Mouse (Mus musculus) testis, adult 2 months (tissue): ENCODE results near the gene Gm17622.

ENCODE experiments used
- CTCF ChIP-seq: fragments of 200-500 bp; IDR thresholded peaks from 2 replicates; pipeline ENCODE4 v1.5.1; 2012; ENCODE audit warnings: low read depth, mild to moderate bottlenecking, inconsistent platforms, low read length, moderate library complexity; ENCODE audit not compliant: control insufficient read depth, insufficient read depth, insufficient replicate concordance
- POLR2A ChIP-seq: fragments of 200-500 bp; IDR thresholded peaks from 2 replicates; pipeline ENCODE4 v1.6.1; 2012; ENCODE audit warnings: low read depth, mild to moderate bottlenecking, inconsistent platforms, low read length, moderate library complexity; ENCODE audit not compliant: control insufficient read depth

- no peak for TF ChIP-seq POLR2A
- TF ChIP-seq CTCF: no peak
Observed at GRCm38 (mm10) chr13:96451386-96452140, 39.0 kb upstream of the Gm17622 start.
